Mouse (Mus musculus) hindbrain, postnatal 0 days (tissue): ENCODE measurements at regions not wholly inside any gene's neighbourhood (a gene's known extent, or its start where the extent isn't known, plus 50 kb on each side); places are given as distances from the start of the nearest gene placed in this dataset.

Experiments used
- ATAC-seq: fragments of 200-750 bp; cut with Nextera tagmentation; 2 replicates; pipeline ENCODE4 v1.8.0; 2017; ENCODE audit warnings: mild to moderate bottlenecking, moderate TSS enrichment, moderate library complexity
- DNase-seq: peaks from one replicate; pipeline ENCODE4 v3.0.0-alpha.2; 2015; ENCODE audit warnings: low spot score
- H3K27ac ChIP-seq: fragments of 300-500 bp; sonication (generic); 2 replicates; pipeline ENCODE4 v1.5.1; 2014; ENCODE audit warnings: mild to moderate bottlenecking
- H3K27me3 ChIP-seq: fragments of 300-500 bp; sonication (generic); 2 replicates; pipeline ENCODE4 v1.6.1; 2014; ENCODE audit warnings: low read length, mixed read lengths; ENCODE audit not compliant: insufficient read depth
- H3K36me3 ChIP-seq: fragments of 300-500 bp; sonication (generic); 2 replicates; pipeline ENCODE4 v1.6.1; 2014; ENCODE audit warnings: low read length, mixed read lengths; ENCODE audit not compliant: insufficient read depth
- H3K4me1 ChIP-seq: fragments of 300-500 bp; sonication (generic); 2 replicates; pipeline ENCODE4 v1.6.1; 2014; ENCODE audit warnings: antibody characterized with exemption, low read length, mixed read lengths; ENCODE audit not compliant: insufficient read depth
- H3K4me2 ChIP-seq: fragments of 300-500 bp; sonication (generic); 2 replicates; pipeline ENCODE4 v1.6.1; 2014; ENCODE audit warnings: low read depth, mild to moderate bottlenecking, low read length, moderate library complexity, mixed read lengths
- H3K4me3 ChIP-seq: fragments of 300-500 bp; sonication (generic); 2 replicates; pipeline ENCODE4 v1.5.1; 2014; ENCODE audit warnings: low read length
- H3K9ac ChIP-seq: fragments of 300-500 bp; sonication (generic); replicated peaks from 2 replicates; pipeline ENCODE4 v1.6.1; 2014; ENCODE audit warnings: mild to moderate bottlenecking, low read length, moderate library complexity, mixed read lengths
- H3K9me3 ChIP-seq: fragments of 300-500 bp; sonication (generic); 2 replicates; pipeline ENCODE4 v1.6.1; 2016; ENCODE audit warnings: low read length, mixed read lengths
- CTCF ChIP-seq: IDR thresholded peaks from 2 replicates; pipeline ENCODE4 v1.5.1; 2016; ENCODE audit warnings: antibody characterized with exemption, control low read depth, low read depth
- WGBS: fragments of 180-500 bp; shearing (Covaris S2); extraction: QIAGEN DNeasy Blood & Tissue Kit; methylation state at CpG from one replicate; pipeline ENCODE4 v1.1.7; 2014; 5-methylcytosine and 5-hydroxymethylcytosine counted together

GRCm38 (mm10) chr15:59156328-59156727 is 267.2 kb downstream of the Gm49356 start:
- Histone ChIP-seq H3K36me3 (no peaks in the 10 kb centered on the region), H3K27me3 (no peaks in the 10 kb centered on the region), H3K9me3 (no peaks in the 10 kb centered on the region), H3K4me1 (peaks cover 15% of the 10 kb centered on the region; the same call in 1 of the 2 replicates), H3K27ac (no peak overlapping the region), H3K4me2 (no peak overlapping the region), H3K9ac (no peak overlapping the region), H3K4me3 (no peak overlapping the region)
- TF ChIP-seq CTCF: no peak
- ATAC-seq (no peak), DNase-seq (no peak)
- 81% methylated on average over 7 of the region's 7 CpGs for WGBS

DNA sequence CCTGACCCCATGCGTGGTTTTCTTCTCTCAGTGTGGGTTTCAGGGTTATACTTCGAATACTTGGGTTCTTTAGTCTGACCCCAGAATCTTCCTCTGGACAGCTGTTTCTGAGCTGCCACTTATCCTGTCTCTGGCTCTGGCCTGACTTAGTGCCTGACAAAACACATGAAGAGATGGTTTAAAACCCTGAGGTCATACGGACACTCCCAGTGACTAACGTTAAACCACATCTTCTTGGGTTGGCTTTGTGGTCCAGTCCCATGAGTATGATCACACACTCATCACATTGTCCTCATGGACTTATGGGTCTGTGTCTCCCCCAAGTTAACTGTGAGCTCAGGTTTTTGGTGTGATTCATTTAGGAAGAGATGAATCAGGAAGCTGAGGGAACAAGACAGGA is 269.7 kb downstream of the Gm49356 start:
- no peak for TF ChIP-seq CTCF
- H3K4me1 ChIP-seq: peaks cover 14% of the 10 kb centered on the region; the same call in 1 of the 2 replicates
- whole genome bisulfite sequencing: 99% methylated on average over 4 of the region's 4 CpGs
- no peak overlapping the region for H3K9ac ChIP-seq
- no peaks in the 10 kb centered on the region for H3K36me3 ChIP-seq
- H3K27ac ChIP-seq: no peak overlapping the region
- no peaks in the 10 kb centered on the region for H3K9me3 ChIP-seq
- H3K4me2 ChIP-seq: no peak overlapping the region
- DNase-seq: no peak
- H3K27me3 ChIP-seq: no peaks in the 10 kb centered on the region
- no peak for ATAC-seq
- H3K4me3 ChIP-seq: no peak overlapping the region

- DNase-seq: no peak
- no peaks in the 10 kb centered on the region for H3K36me3 ChIP-seq
- H3K9me3 ChIP-seq: no peaks in the 10 kb centered on the region
- 0 out of 2 replicates have a peak, but pooled peaks have one; percentile 6 for TF ChIP-seq CTCF
- H3K27ac ChIP-seq: no peak overlapping the region
- no peak overlapping the region for H3K4me2 ChIP-seq
- no peaks in the 10 kb centered on the region for H3K4me1 ChIP-seq
- H3K4me3 ChIP-seq: no peak overlapping the region
- no peak for ATAC-seq
- 90% methylated on average over 15 of the region's 17 CpGs for WGBS
- H3K9ac ChIP-seq: no peak overlapping the region
- no peaks in the 10 kb centered on the region for H3K27me3 ChIP-seq
Measured at GRCm38 (mm10) chr15:59160931-59161920, 272.1 kb downstream of the Gm49356 start.

- 72% methylated on average over 8 of the region's 8 CpGs for WGBS
- TF ChIP-seq CTCF: no peak
- ATAC-seq: no peak
- no peak overlapping the region for H3K4me3 ChIP-seq
- H3K27ac ChIP-seq: no peak overlapping the region
- no peak overlapping the region for H3K9ac ChIP-seq
- H3K27me3 ChIP-seq: no peaks in the 10 kb centered on the region
- H3K4me1 ChIP-seq: no peaks in the 10 kb centered on the region
- H3K4me2 ChIP-seq: no peak overlapping the region
- H3K36me3 ChIP-seq: no peaks in the 10 kb centered on the region
- no peaks in the 10 kb centered on the region for H3K9me3 ChIP-seq
- DNase-seq: no peak
Measured at GRCm38 (mm10) chr15:59167937-59168659, 279.0 kb downstream of the Gm49356 start.

DNA sequence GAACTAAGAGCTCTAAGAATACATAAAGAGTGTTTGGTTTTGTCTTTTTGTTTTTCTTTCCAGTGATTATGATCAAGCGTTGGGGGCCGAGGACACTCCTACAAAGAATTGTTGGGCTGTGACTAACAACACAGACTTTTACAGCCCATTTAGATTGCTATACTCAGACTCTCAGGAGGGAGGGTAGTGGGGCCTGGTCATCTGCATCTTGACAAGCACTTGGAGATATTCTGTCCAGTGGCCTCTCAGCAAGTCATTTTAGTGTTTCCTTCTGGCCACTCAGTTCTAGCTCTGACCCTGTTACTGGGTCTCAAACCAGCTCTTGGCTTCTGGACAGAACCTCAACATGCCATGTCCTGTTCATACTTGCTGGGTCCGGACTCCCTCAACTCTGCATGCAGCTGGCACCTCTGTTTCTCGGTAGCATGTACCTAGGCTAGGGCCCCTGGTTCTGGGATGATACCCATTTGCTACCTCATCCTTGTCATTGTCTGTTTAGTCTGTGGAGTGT is 279.6 kb downstream of the Gm49356 start:
- no peak for ATAC-seq
- no peak overlapping the region for H3K27ac ChIP-seq
- TF ChIP-seq CTCF: no peak
- WGBS: 66% methylated on average over 4 of the region's 4 CpGs
- no peaks in the 10 kb centered on the region for H3K36me3 ChIP-seq
- DNase-seq: no peak
- H3K27me3 ChIP-seq: no peaks in the 10 kb centered on the region
- H3K9ac ChIP-seq: no peak overlapping the region
- H3K4me2 ChIP-seq: no peak overlapping the region
- H3K4me1 ChIP-seq: no peaks in the 10 kb centered on the region
- no peaks in the 10 kb centered on the region for H3K9me3 ChIP-seq
- H3K4me3 ChIP-seq: no peak overlapping the region

GRCm38 (mm10) chr15:59169237-59169797 is 280.2 kb downstream of the Gm49356 start:
- no peaks in the 10 kb centered on the region for H3K9me3 ChIP-seq
- H3K9ac ChIP-seq: no peak overlapping the region
- no peak overlapping the region for H3K4me3 ChIP-seq
- WGBS: 83% methylated on average over 12 of the region's 12 CpGs
- TF ChIP-seq CTCF: no peak
- no peak overlapping the region for H3K27ac ChIP-seq
- no peak for DNase-seq
- ATAC-seq: no peak
- no peaks in the 10 kb centered on the region for H3K27me3 ChIP-seq
- no peak overlapping the region for H3K4me2 ChIP-seq
- H3K36me3 ChIP-seq: no peaks in the 10 kb centered on the region
- H3K4me1 ChIP-seq: 0 out of 2 replicates have a peak, but pooled peaks cover 3% of the 10 kb centered on the region
